Mouse (Mus musculus): ENCODE measurements around the gene Gper1. TPM values are rescaled to one million over a fixed set of nuclear protein-coding genes. Genes with fewer than 3 reads are reported as not detected.

The Gper1 gene
- total and polyA plus RNA-seq, 3 experiments = 0.07 to 0.15 TPM; not detected in 1

DNA sequence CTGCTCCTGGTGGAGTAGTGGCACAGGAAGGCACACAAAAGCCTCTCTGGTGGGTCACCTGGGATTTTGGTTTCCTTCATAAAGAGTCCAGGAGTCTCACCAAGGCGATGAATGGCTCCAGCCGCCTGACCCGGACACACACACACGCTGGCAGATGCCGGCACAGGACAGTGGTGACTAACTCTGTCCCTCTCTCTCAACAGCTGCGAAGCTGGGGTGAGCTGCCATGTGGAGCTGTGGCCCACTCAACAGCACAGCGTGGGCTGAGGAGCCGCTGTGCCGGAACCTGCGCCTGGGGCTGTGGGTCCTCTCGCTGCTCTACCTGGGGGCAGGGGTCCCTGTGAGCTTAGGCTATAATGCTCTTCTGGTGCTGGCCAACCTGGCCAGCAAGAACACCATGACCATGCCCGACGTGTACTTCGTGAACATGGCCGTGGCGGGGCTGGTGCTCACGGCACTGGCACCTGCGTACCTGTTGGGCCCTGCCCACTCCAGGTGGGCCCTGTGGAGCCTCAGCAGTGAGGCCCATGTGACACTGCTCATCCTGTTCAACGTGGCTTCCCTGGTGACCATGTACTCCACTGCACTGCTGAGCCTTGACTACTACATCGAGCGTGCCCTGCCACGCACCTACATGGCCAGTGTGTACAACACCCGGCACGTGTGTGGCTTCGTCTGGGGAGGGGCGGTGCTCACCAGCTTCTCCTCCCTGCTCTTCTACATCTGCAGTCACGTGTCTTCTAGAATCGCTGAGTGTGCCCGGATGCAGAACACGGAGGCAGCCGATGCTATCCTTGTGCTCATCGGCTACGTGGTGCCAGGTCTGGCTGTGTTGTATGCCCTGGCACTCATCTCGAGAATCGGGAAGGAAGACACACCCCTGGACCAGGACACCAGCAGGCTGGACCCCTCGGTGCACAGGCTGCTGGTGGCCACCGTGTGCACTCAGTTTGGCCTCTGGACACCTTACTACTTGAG is 30.4 kb upstream of the Gper1 start:
- H3K4me3 ChIP-seq (ENCODE audit: control insufficient read depth in 1 of 2, insufficient read depth in 1 of 2, low read depth in 2 of 2, low read length in 2 of 2) = no peak overlapping the region
- H3K9ac ChIP-seq (ENCODE audit: control insufficient read depth, low read depth, low read length, poor library complexity, severe bottlenecking) = no peak overlapping the region

DNA sequence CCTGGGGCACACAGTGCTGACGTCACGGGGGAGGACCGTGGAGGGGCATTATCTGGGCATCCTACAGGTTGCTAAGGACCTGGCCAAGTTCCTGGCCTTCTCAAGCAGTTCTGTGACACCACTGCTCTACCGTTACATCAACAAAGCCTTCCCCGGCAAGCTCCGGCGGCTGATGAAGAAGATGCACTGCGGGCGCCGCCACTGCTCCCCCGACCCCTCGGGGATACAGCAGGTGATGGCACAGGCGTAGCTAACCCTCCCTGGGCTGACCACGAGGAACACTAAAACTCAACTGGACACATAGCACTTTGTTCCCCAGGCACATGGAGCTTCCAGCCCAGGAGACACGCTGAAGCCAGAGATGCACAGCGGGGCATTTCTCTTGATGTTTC is 29.8 kb upstream of the Gper1 start:
- Histone ChIP-seq H3K27ac (ENCODE audit: control insufficient read depth, low read depth, low read length) (no peak overlapping the region), H3K4me1 (ENCODE audit: control insufficient read depth in 1 of 2, insufficient read depth in 2 of 2, low read length in 2 of 2) (peaks cover 20 to 36% of the 10 kb centered on the region in 2 experiments), H3K36me3 (ENCODE audit: control insufficient read depth in 1 of 2, insufficient read depth in 2 of 2, low read length in 2 of 2) (peaks cover 0 to 21% of the 10 kb centered on the region in 2 experiments; a peak in 2 of 4 replicates), H3K9me3 (replicated peaks; ENCODE audit: insufficient read depth, low read length) (no peaks in the 10 kb centered on the region), H3K79me2 (ENCODE audit: control insufficient read depth, insufficient read depth, low read length, poor library complexity) (peaks cover 5% of the 10 kb centered on the region; the same call in 1 of the 2 replicates), H3K4me3 (ENCODE audit: control insufficient read depth in 1 of 2, insufficient read depth in 1 of 2, low read depth in 2 of 2, low read length in 2 of 2) (no peak overlapping the region), H3K27me3 (ENCODE audit: control insufficient read depth in 1 of 2, insufficient read depth in 2 of 2, low read length in 2 of 2) (no peaks in the 10 kb centered on the region), H3K9ac (ENCODE audit: control insufficient read depth, low read depth, low read length, poor library complexity, severe bottlenecking) (no peak overlapping the region)
- no peak for DNase-seq (ENCODE audit: low read depth, low spot score)
- no peak for TF ChIP-seq CTCF (IDR thresholded peaks at IDR 0.05 in 2 of 3, conservative IDR thresholded peaks at IDR 0.05 in 1 of 3; ENCODE audit: control insufficient read depth in 1 of 3, insufficient read depth in 1 of 3, low read depth in 2 of 3, low read length in 3 of 3, poor library complexity in 1 of 3, severe bottlenecking in 1 of 3)
- TF ChIP-seq POLR2AphosphoS2 (IDR thresholded peaks at IDR 0.05; ENCODE audit: low read length) = no peak
- no peak for TF ChIP-seq RAD21 (IDR thresholded peaks at IDR 0.05; ENCODE audit: low read depth, low read length)
- TF ChIP-seq POLR2AphosphoS5 (IDR thresholded peaks at IDR 0.05; ENCODE audit: borderline replicate concordance, low read depth, low read length) = no peak
- no peak for TF ChIP-seq GABPA (IDR thresholded peaks at IDR 0.05; ENCODE audit: low read depth, low read length)
- TF ChIP-seq E2F4 (IDR thresholded peaks at IDR 0.05; ENCODE audit: borderline replicate concordance, low read depth, low read length) = no peak
- TF ChIP-seq KAT2A (conservative IDR thresholded peaks at IDR 0.05; ENCODE audit: low read depth, low read length) = no peak
- TF ChIP-seq NELFE (IDR thresholded peaks at IDR 0.05; ENCODE audit: low read depth, low read length) = no peak
- no peak for TF ChIP-seq USF2 (IDR thresholded peaks at IDR 0.05; ENCODE audit: borderline replicate concordance in 1 of 2, insufficient read depth in 1 of 2, low read depth in 1 of 2, low read length in 2 of 2)
- no peak for TF ChIP-seq ZKSCAN1 (IDR thresholded peaks at IDR 0.05; ENCODE audit: low read depth, low read length)
- no peak for TF ChIP-seq POLR2A (IDR thresholded peaks at IDR 0.05; ENCODE audit: control insufficient read depth in 1 of 2, insufficient read depth in 1 of 2, low read depth in 1 of 2, low read length in 2 of 2, poor library complexity in 1 of 2)
- TF ChIP-seq UBTF (IDR thresholded peaks at IDR 0.05; ENCODE audit: borderline replicate concordance, insufficient read depth, low read depth, low read length) = no peak
- TF ChIP-seq MAX (IDR thresholded peaks at IDR 0.05; ENCODE audit: low read length) = no peak
- no peak for TF ChIP-seq NRF1 (IDR thresholded peaks at IDR 0.05; ENCODE audit: insufficient read depth, low read depth, low read length, poor library complexity, severe bottlenecking)
- no peak for TF ChIP-seq ETS1 (IDR thresholded peaks at IDR 0.05; ENCODE audit: low read depth, low read length)
- no peak for TF ChIP-seq MAFK (IDR thresholded peaks at IDR 0.05; ENCODE audit: borderline replicate concordance, low read depth, low read length)
- TF ChIP-seq ZNF384 (IDR thresholded peaks at IDR 0.05; ENCODE audit: low read depth, low read length) = no peak
- TF ChIP-seq CHD1 (IDR thresholded peaks at IDR 0.05; ENCODE audit: low read depth, low read length) = no peak
- no peak for TF ChIP-seq GATA1 (IDR thresholded peaks at IDR 0.05; ENCODE audit: low read depth, low read length)

More for the DNA sequence above, 30.4 kb upstream of the Gper1 start:
- Histone ChIP-seq H3K27ac (ENCODE audit: control insufficient read depth, low read depth, low read length) (no peak overlapping the region), H3K36me3 (ENCODE audit: control insufficient read depth in 1 of 2, insufficient read depth in 2 of 2, low read length in 2 of 2) (peaks cover 0 to 28% of the 10 kb centered on the region in 2 experiments; a peak in 2 of 4 replicates), H3K79me2 (ENCODE audit: control insufficient read depth, insufficient read depth, low read length, poor library complexity) (peaks cover 5% of the 10 kb centered on the region), H3K4me1 (ENCODE audit: control insufficient read depth in 1 of 2, insufficient read depth in 2 of 2, low read length in 2 of 2) (peaks cover 27 to 37% of the 10 kb centered on the region in 2 experiments), H3K27me3 (ENCODE audit: control insufficient read depth in 1 of 2, insufficient read depth in 2 of 2, low read length in 2 of 2) (no peaks in the 10 kb centered on the region), H3K9me3 (replicated peaks; ENCODE audit: insufficient read depth, low read length) (no peaks in the 10 kb centered on the region)
- DNase-seq (ENCODE audit: low read depth, low spot score) = no peak
- TF ChIP-seq POLR2AphosphoS5 (IDR thresholded peaks at IDR 0.05; ENCODE audit: borderline replicate concordance, low read depth, low read length) (0 out of 2 replicates have a peak, but pooled peaks have one; percentile 17), ZMIZ1 (IDR thresholded peaks at IDR 0.05; ENCODE audit: low read depth, low read length) (no peak)
